Mouse (Mus musculus) erythroblast, embryonic 14.5 days (primary cell): Measurements from ENCODE around the gene Ap1b1.

Experiments
- GATA1 ChIP-seq: IDR thresholded peaks from 2 replicates; pipeline ENCODE4 v1.6.1; 2012; ENCODE audit warnings: low read length, inconsistent platforms, mixed read lengths
- TAL1 ChIP-seq: IDR thresholded peaks from 3 replicates; pipeline ENCODE4 v1.6.1; 2012; ENCODE audit warnings: low read length, inconsistent platforms, mixed read lengths

- no peak for TF ChIP-seq TAL1
- TF ChIP-seq GATA1, result no peak
These were observed 3.6 kb upstream of the Ap1b1 start for GRCm38 (mm10) chr11:4983010-4983409.
